Mouse (Mus musculus): ENCODE results near the gene Hcrtr1. TPM values are rescaled to one million over a fixed set of nuclear protein-coding genes. Genes with fewer than 3 reads are reported as not detected.

Gene Hcrtr1
- polyA plus RNA-seq, 1 experiment from 2014 or later, result 0.28 TPM

DNA sequence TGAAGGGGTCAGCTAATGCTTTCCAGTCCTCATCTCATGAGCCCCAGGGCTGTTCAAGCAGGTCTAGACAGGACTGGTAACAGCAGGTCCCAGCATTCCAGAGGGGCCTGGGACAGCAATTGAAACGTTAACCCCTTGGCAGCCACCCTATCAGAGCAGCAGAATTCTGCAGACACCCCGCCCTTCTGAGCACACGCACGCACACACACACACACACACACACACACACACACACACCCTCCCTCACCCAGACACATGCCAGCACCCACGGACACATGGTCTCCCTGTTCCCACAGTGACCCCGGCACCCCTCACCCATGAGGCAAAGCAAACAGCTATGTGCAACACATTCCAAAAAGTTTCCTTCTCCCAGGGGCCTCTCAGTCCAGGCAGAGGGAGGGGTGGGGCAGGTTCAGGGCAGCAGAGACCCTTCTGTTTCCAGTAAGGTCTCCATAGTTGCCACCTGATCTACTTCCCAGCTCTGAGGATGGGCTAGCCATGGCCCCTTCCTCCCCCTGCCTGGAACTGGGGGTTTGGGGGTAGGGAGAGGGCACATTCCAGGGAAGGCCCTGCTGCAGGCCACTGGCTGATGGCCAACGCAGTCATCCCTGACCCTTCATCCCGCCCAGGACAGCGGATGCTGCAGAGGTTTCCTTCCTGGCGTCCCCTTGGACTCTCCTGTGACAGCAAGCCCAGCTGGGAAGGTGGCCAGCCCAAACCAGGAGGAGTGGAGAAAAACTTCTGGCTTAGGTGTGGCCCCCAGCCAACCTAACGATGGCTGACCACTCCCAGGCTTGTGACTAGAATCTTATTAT is 33.0 kb upstream of the Hcrtr1 start:
- H3K9ac ChIP-seq (ENCODE audit: low read length), result no peak overlapping the region
- ATAC-seq (replicated peaks; ENCODE audit: low FRiP score) (no peak), DNase-seq (ENCODE audit: low spot score) (no peak)
- H3K27me3 ChIP-seq (ENCODE audit: control insufficient read depth, insufficient read depth, low read length), result peaks cover 21% of the 10 kb centered on the region
- 72% methylated on average over 11 of the region's 11 CpGs for WGBS
- no peak overlapping the region for H3K4me2 ChIP-seq (ENCODE audit: low read depth, low read length, severe bottlenecking)
- H3K9me3 ChIP-seq (ENCODE audit: control insufficient read depth, low read length), result no peaks in the 10 kb centered on the region
- no peaks in the 10 kb centered on the region for H3K36me3 ChIP-seq (ENCODE audit: control insufficient read depth, insufficient read depth, low read length)
- H3K4me1 ChIP-seq (replicated peaks; ENCODE audit: control insufficient read depth, insufficient read depth, low read length), result peaks cover 15% of the 10 kb centered on the region; the same call in 1 of the 2 replicates
- H3K27ac ChIP-seq (ENCODE audit: low read depth, low read length), result no peak overlapping the region
- no peak overlapping the region for H3K4me3 ChIP-seq (ENCODE audit: low read depth, low read length)

DNA sequence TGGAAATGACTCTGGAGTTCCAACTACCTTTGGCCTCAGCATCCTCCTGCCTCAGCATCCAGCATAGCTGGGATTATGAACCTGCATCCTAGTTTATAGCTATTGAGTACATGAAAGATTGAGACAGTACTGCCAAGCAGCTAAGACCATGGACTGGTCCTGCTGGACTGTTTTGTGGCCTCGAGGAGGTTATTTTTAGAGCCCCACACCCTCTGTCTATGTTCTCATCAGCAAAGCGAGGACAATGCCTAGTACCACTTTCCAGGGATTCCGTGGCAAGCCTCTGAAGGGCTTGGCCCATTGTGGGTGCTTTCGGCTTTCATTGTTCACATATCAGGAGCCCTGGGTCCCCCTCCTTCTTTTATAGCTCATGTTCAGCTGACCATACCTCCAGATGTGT is 31.2 kb upstream of the Hcrtr1 start:
- Histone ChIP-seq H3K4me3 (ENCODE audit: low read depth, low read length) (no peak overlapping the region), H3K36me3 (ENCODE audit: control insufficient read depth, insufficient read depth, low read length) (no peaks in the 10 kb centered on the region), H3K9me3 (ENCODE audit: control insufficient read depth, low read length) (no peaks in the 10 kb centered on the region), H3K27ac (ENCODE audit: low read depth, low read length) (no peak overlapping the region), H3K4me2 (ENCODE audit: low read depth, low read length, severe bottlenecking) (no peak overlapping the region), H3K4me1 (replicated peaks; ENCODE audit: control insufficient read depth, insufficient read depth, low read length) (peaks cover 13% of the 10 kb centered on the region; the same call in 1 of the 2 replicates), H3K9ac (ENCODE audit: low read length) (no peak overlapping the region), H3K27me3 (ENCODE audit: control insufficient read depth, insufficient read depth, low read length) (peaks cover 21% of the 10 kb centered on the region)
- WGBS, result 90% methylated on average over 4 of the region's 4 CpGs
- DNase-seq (ENCODE audit: low spot score), result no peak
- no peak for ATAC-seq (replicated peaks; ENCODE audit: low FRiP score)

DNA sequence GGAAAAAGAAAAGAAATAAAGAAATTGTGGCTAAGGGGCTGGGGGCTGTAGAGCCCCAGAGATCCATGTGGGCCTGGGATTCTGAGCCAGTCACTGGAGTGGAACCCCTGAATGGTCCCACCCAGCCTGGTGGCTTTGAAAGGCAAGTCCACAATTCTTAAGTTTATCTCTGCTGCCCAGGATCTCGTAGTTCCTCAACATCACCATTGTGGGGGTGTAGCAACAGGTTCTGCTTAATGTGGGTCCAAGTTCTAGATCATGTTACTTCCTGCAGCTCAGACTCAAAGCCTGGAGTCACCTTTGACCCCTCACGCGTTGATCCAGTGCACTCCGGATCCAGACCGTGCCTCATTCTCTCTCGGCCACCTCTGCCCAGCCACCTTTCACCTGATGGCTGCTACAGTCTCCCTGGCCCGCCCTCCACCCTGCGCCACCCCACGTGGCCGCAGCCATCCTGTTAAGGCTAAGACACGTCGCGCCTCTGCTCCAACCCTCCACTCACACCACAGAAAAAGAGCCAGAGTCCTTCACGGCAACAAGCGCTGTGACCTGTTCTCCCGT is 30.3 kb upstream of the Hcrtr1 start:
- H3K4me2 ChIP-seq (ENCODE audit: low read depth, low read length, severe bottlenecking), result no peak overlapping the region
- peaks cover 18% of the 10 kb centered on the region for H3K27me3 ChIP-seq (ENCODE audit: control insufficient read depth, insufficient read depth, low read length)
- H3K36me3 ChIP-seq (ENCODE audit: control insufficient read depth, insufficient read depth, low read length), result no peaks in the 10 kb centered on the region
- no peak overlapping the region for H3K27ac ChIP-seq (ENCODE audit: low read depth, low read length)
- 83% methylated on average over 16 of the region's 16 CpGs for WGBS
- H3K9me3 ChIP-seq (ENCODE audit: control insufficient read depth, low read length), result no peaks in the 10 kb centered on the region
- ATAC-seq (replicated peaks; ENCODE audit: low FRiP score) (no peak), DNase-seq (ENCODE audit: low spot score) (no peak)
- no peak overlapping the region for H3K4me3 ChIP-seq (ENCODE audit: low read depth, low read length)
- no peak overlapping the region for H3K9ac ChIP-seq (ENCODE audit: low read length)
- peaks cover 4% of the 10 kb centered on the region; the same call in 1 of the 2 replicates for H3K4me1 ChIP-seq (replicated peaks; ENCODE audit: control insufficient read depth, insufficient read depth, low read length)

GRCm38 (mm10) chr4:130168280-130169183 is 29.4 kb upstream of the Hcrtr1 start:
- DNase-seq (ENCODE audit: low spot score) (no peak), ATAC-seq (replicated peaks; ENCODE audit: low FRiP score) (no peak)
- no peak overlapping the region for H3K9ac ChIP-seq (ENCODE audit: low read length)
- 42% methylated on average over 16 of the region's 16 CpGs for WGBS
- peaks cover 13% of the 10 kb centered on the region for H3K27me3 ChIP-seq (ENCODE audit: control insufficient read depth, insufficient read depth, low read length)
- H3K9me3 ChIP-seq (ENCODE audit: control insufficient read depth, low read length), result no peaks in the 10 kb centered on the region
- no peak overlapping the region for H3K4me3 ChIP-seq (ENCODE audit: low read depth, low read length)
- no peak overlapping the region for H3K27ac ChIP-seq (ENCODE audit: low read depth, low read length)
- no peak overlapping the region for H3K4me2 ChIP-seq (ENCODE audit: low read depth, low read length, severe bottlenecking)
- H3K36me3 ChIP-seq (ENCODE audit: control insufficient read depth, insufficient read depth, low read length), result no peaks in the 10 kb centered on the region
- peaks cover under 1% of the 10 kb centered on the region; the same call in 1 of the 2 replicates for H3K4me1 ChIP-seq (replicated peaks; ENCODE audit: control insufficient read depth, insufficient read depth, low read length)

GRCm38 (mm10) chr4:130167814-130168213 is 28.7 kb upstream of the Hcrtr1 start:
- H3K36me3 ChIP-seq (ENCODE audit: control insufficient read depth, insufficient read depth, low read length), result no peaks in the 10 kb centered on the region
- WGBS, result 54% methylated on average over 9 of the region's 9 CpGs
- H3K9me3 ChIP-seq (ENCODE audit: control insufficient read depth, low read length), result no peaks in the 10 kb centered on the region
- no peak overlapping the region for H3K27ac ChIP-seq (ENCODE audit: low read depth, low read length)
- H3K27me3 ChIP-seq (ENCODE audit: control insufficient read depth, insufficient read depth, low read length), result peaks cover 17% of the 10 kb centered on the region
- no peak overlapping the region for H3K4me3 ChIP-seq (ENCODE audit: low read depth, low read length)
- DNase-seq (ENCODE audit: low spot score) (no peak), ATAC-seq (replicated peaks; ENCODE audit: low FRiP score) (no peak)
- H3K4me2 ChIP-seq (ENCODE audit: low read depth, low read length, severe bottlenecking), result no peak overlapping the region
- H3K4me1 ChIP-seq (replicated peaks; ENCODE audit: control insufficient read depth, insufficient read depth, low read length), result peaks cover 7% of the 10 kb centered on the region; the same call in 1 of the 2 replicates
- no peak overlapping the region for H3K9ac ChIP-seq (ENCODE audit: low read length)

DNA sequence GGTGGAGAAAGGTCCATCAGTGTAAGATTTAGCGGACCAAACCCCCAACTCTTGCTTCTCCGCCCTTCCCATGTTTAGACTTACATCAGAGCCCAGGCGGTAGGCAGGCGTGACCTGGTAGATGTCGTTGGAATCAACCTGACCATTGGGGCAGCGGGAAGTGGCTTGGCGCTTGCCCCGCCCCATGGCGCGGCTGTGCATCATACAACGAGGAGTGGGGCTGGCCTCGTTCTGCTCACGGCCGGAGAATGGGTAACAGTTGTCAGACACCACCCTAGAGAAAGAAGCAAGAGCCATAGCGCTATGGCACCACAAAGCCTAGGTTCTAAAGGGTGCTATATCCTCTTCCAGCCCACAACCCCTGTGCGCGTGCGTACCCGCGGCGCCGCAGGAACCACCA is 28.2 kb upstream of the Hcrtr1 start:
- H3K4me3 ChIP-seq (ENCODE audit: low read depth, low read length), result no peak overlapping the region
- no peak overlapping the region for H3K4me2 ChIP-seq (ENCODE audit: low read depth, low read length, severe bottlenecking)
- ATAC-seq (replicated peaks; ENCODE audit: low FRiP score), result no peak
- H3K27ac ChIP-seq (ENCODE audit: low read depth, low read length), result no peak overlapping the region
- H3K9ac ChIP-seq (ENCODE audit: low read length), result no peak overlapping the region
- peaks cover 22% of the 10 kb centered on the region for H3K27me3 ChIP-seq (ENCODE audit: control insufficient read depth, insufficient read depth, low read length)
- peaks cover 7% of the 10 kb centered on the region; the same call in 1 of the 2 replicates for H3K4me1 ChIP-seq (replicated peaks; ENCODE audit: control insufficient read depth, insufficient read depth, low read length)
- no peaks in the 10 kb centered on the region for H3K36me3 ChIP-seq (ENCODE audit: control insufficient read depth, insufficient read depth, low read length)
- 55% methylated on average over 22 of the region's 22 CpGs for WGBS
- no peaks in the 10 kb centered on the region for H3K9me3 ChIP-seq (ENCODE audit: control insufficient read depth, low read length)
- DNase-seq (ENCODE audit: low spot score), result no peak

GRCm38 (mm10) chr4:130166592-130166991 is 27.4 kb upstream of the Hcrtr1 start:
- Histone ChIP-seq H3K27me3 (ENCODE audit: control insufficient read depth, insufficient read depth, low read length) (peaks cover 22% of the 10 kb centered on the region), H3K9ac (ENCODE audit: low read length) (no peak overlapping the region), H3K9me3 (ENCODE audit: control insufficient read depth, low read length) (no peaks in the 10 kb centered on the region), H3K27ac (ENCODE audit: low read depth, low read length) (no peak overlapping the region), H3K4me3 (ENCODE audit: low read depth, low read length) (no peak overlapping the region), H3K4me1 (replicated peaks; ENCODE audit: control insufficient read depth, insufficient read depth, low read length) (peaks cover 7% of the 10 kb centered on the region; the same call in 1 of the 2 replicates), H3K36me3 (ENCODE audit: control insufficient read depth, insufficient read depth, low read length) (no peaks in the 10 kb centered on the region), H3K4me2 (ENCODE audit: low read depth, low read length, severe bottlenecking) (no peak overlapping the region)
- 81% methylated on average over 8 of the region's 8 CpGs for WGBS
- DNase-seq (ENCODE audit: low spot score) (no peak), ATAC-seq (replicated peaks; ENCODE audit: low FRiP score) (no peak)

DNA sequence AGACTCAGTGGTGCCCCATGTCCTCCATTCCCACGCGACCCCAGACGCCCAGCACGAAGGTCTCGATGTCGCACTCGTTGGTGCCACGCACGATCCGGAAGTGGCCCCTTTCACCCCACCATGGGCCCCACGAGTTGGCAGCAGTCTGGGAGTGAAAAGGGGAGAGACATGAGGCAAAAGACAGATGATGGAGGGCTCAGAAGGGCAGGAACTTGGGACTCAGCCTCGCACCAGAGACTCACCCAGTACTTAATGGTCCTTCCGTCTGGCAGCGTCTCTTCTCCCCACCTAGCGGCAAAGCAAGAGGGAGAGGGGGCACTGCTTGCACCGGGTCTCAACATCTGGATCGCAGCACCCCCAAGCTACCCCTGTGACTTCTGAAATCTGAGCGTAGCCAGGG is 26.9 kb upstream of the Hcrtr1 start:
- Histone ChIP-seq H3K27ac (ENCODE audit: low read depth, low read length) (no peak overlapping the region), H3K9ac (ENCODE audit: low read length) (no peak overlapping the region), H3K4me3 (ENCODE audit: low read depth, low read length) (no peak overlapping the region), H3K9me3 (ENCODE audit: control insufficient read depth, low read length) (no peaks in the 10 kb centered on the region), H3K4me1 (replicated peaks; ENCODE audit: control insufficient read depth, insufficient read depth, low read length) (peaks cover 7% of the 10 kb centered on the region; the same call in 1 of the 2 replicates), H3K27me3 (ENCODE audit: control insufficient read depth, insufficient read depth, low read length) (peaks cover 22% of the 10 kb centered on the region), H3K36me3 (ENCODE audit: control insufficient read depth, insufficient read depth, low read length) (no peaks in the 10 kb centered on the region), H3K4me2 (ENCODE audit: low read depth, low read length, severe bottlenecking) (no peak overlapping the region)
- 75% methylated on average over 18 of the region's 18 CpGs for WGBS
- ATAC-seq (replicated peaks; ENCODE audit: low FRiP score) (no peak), DNase-seq (ENCODE audit: low spot score) (no peak)

Data from forebrain, embryonic 11.5 days (tissue).